Mouse (Mus musculus): ENCODE data around the gene Selenbp1.

DNA sequence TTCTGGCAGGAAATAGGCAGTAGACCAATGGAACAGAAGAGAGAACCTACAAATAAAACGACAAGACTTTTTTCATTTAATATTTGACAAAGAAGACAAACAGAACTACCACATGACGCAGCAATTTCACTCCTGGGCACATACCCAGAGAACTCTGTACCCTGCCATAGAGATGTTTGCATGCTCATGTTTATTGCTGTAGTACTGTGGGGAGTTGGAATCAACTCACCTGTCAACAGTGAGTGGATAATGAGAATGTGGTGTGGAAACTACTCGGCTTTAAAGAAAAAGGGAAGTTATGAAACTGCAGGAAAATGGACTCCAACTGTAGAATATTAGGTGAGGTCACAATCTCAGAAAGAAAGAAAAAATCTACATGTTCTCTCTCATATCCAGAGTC lies 16.8 kb downstream of the Selenbp1 start:
- TF ChIP-seq POLR2A (IDR thresholded peaks at IDR 0.05; ENCODE audit: extremely low read depth, insufficient read depth, low read length): no peak
- no peak for TF ChIP-seq CTCF (IDR thresholded peaks at IDR 0.05; ENCODE audit: extremely low read depth, insufficient read depth, low read length)

Measured in cortical plate, adult 2 months (tissue).